Mouse (Mus musculus) midbrain, embryonic 15.5 days (tissue): ENCODE data around the gene Cdh8. TPM values are rescaled to one million over a fixed set of nuclear protein-coding genes. Genes with fewer than 3 reads are reported as not detected.
A peak's percentile ranks its signal among the peaks of the same experiment; 100 is the strongest.
"Not testable (repeated sequence)": the region's sequence is repeated elsewhere in the genome, so short reads cannot be mapped to it uniquely, and the experiment has no call there.

Experiments
- ATAC-seq: fragments of 200-750 bp; cut with Nextera tagmentation; replicated peaks from 2 replicates; pipeline ENCODE4 v1.8.0; 2017; ENCODE audit warnings: moderate TSS enrichment
- H3K27ac ChIP-seq: fragments of 300-500 bp; sonication (generic); 2 replicates; pipeline ENCODE4 v1.5.1; 2015; ENCODE audit warnings: mild to moderate bottlenecking, inconsistent platforms
- H3K27me3 ChIP-seq: fragments of 300-500 bp; sonication (generic); replicated peaks from 2 replicates; pipeline ENCODE4 v1.6.1; 2015; ENCODE audit warnings: inconsistent platforms
- H3K36me3 ChIP-seq: fragments of 300-500 bp; sonication (generic); replicated peaks from 2 replicates; pipeline ENCODE4 v1.6.1; 2015; ENCODE audit warnings: inconsistent platforms
- H3K4me1 ChIP-seq: fragments of 300-500 bp; sonication (generic); 2 replicates; pipeline ENCODE4 v1.6.1; 2015; ENCODE audit warnings: inconsistent platforms
- H3K4me2 ChIP-seq: fragments of 300-500 bp; sonication (generic); 2 replicates; pipeline ENCODE4 v1.6.1; 2015; ENCODE audit warnings: inconsistent platforms, mild to moderate bottlenecking, moderate library complexity
- H3K4me3 ChIP-seq: fragments of 300-500 bp; sonication (generic); 2 replicates; pipeline ENCODE4 v1.5.1; 2015; ENCODE audit warnings: mild to moderate bottlenecking, inconsistent platforms
- H3K9ac ChIP-seq: fragments of 300-500 bp; sonication (generic); 2 replicates; pipeline ENCODE4 v1.6.1; 2015; ENCODE audit warnings: mild to moderate bottlenecking, inconsistent platforms
- H3K9me3 ChIP-seq: fragments of 300-500 bp; sonication (generic); 2 replicates; pipeline ENCODE4 v1.6.1; 2016; ENCODE audit warnings: inconsistent platforms
- WGBS: fragments of 180-500 bp; shearing (Covaris S2); methylation state at CpG from one replicate; pipeline ENCODE4 v1.1.7; 2015; ENCODE audit warnings: mixed read lengths; 5-methylcytosine and 5-hydroxymethylcytosine counted together
- polyA plus RNA-seq: library from polyadenylated mRNA; unstranded; fragments of >200 nt; fragmentation: Nextera tagmentation; extraction: Ambion mirVana; gene quantifications from 2 replicates; pipeline ENCODE4 v1.2.1, GENCODE M21; 2015

Cdh8 gene
- polyA plus RNA-seq, 1 experiment from 2014 or later, result 68.4 TPM

DNA sequence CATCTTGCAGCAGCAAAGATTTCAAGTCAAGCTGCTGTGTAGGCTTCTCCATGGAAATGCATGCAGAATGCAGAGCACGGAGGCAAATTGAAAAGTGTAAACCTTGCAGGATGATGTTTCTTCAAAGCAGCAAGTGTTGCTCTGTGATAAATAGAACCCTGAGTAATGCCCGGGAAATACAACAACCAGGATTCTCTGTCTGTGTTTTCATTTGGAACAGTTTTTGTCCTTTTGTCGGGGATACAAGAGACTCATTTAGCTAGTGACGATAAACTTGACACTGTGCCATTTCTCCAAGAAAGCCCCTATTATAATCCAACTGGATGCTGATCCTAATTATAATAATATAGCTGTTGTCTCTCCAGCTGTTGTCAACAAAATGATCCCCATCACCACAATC lies 181.9 kb downstream of the Cdh8 start:
- no peak overlapping the region; the same call in 1 of the 2 replicates for H3K4me2 ChIP-seq
- no peak overlapping the region for H3K4me3 ChIP-seq
- WGBS, result 20% methylated on average over 4 of the region's 4 CpGs
- H3K4me1 ChIP-seq, result peaks cover 16% of the 10 kb centered on the region; the same call in 1 of the 2 replicates
- ATAC-seq, result peak; percentile 65; the same call in 1 of the 2 replicates
- no peaks in the 10 kb centered on the region for H3K9me3 ChIP-seq
- no peak overlapping the region for H3K9ac ChIP-seq
- H3K36me3 ChIP-seq, result no peaks in the 10 kb centered on the region
- no peaks in the 10 kb centered on the region for H3K27me3 ChIP-seq
- peak overlapping the region; percentile 9; the same call in 1 of the 2 replicates for H3K27ac ChIP-seq

DNA sequence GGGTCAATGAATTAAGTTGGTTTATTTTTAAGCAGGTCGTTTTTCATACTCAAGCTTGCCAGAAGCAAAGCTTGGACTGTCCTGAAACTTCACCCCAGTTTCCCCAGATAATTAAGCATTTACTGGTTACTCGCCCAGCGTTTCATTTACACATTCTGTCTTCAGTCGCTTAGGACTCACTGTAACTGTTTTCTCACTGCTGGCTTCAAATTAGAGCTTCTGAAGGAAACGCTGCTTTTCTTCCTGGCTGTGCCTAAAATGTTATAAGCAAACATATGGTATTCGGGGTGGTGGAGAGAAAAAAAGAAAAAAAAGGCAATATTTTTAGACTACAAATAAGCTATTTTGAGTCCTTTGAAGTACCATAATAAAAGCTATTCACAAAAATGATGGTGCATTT lies 192.6 kb downstream of the Cdh8 start:
- H3K9me3 ChIP-seq, result no peaks in the 10 kb centered on the region
- no peak for ATAC-seq
- H3K36me3 ChIP-seq, result no peaks in the 10 kb centered on the region
- no peaks in the 10 kb centered on the region for H3K27me3 ChIP-seq
- H3K4me1 ChIP-seq, result no peaks in the 10 kb centered on the region
- H3K4me2 ChIP-seq, result no peak overlapping the region
- no peak overlapping the region for H3K4me3 ChIP-seq
- no peak overlapping the region for H3K27ac ChIP-seq
- H3K9ac ChIP-seq, result no peak overlapping the region
- WGBS, result 69% methylated on average over 6 of the region's 6 CpGs

DNA sequence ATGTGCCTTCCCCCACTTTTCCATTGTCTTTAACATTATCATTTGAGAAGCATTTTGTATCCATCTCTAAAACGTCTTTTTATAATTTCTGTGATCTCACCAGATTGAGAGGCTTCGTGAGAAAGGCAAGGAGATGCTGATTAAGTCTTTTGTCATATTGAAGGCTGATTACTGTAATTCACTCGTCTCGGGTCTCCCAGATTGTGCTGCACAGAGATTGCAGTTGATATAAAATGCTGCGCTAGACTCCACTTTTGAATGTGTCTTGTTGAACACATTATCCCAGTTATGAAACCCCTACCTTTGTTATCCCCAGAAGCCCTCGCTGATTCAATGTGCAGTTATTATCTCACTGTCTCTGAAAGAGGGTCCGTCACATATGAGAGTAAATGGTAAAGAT lies 211.1 kb downstream of the Cdh8 start:
- ATAC-seq, result no peak
- Histone ChIP-seq H3K9me3 (no peaks in the 10 kb centered on the region), H3K9ac (no peak overlapping the region), H3K4me2 (no peak overlapping the region), H3K27me3 (no peaks in the 10 kb centered on the region), H3K4me1 (no peaks in the 10 kb centered on the region), H3K27ac (no peak overlapping the region), H3K4me3 (no peak overlapping the region), H3K36me3 (no peaks in the 10 kb centered on the region)
- WGBS, result 72% methylated on average over 7 of the region's 7 CpGs

DNA sequence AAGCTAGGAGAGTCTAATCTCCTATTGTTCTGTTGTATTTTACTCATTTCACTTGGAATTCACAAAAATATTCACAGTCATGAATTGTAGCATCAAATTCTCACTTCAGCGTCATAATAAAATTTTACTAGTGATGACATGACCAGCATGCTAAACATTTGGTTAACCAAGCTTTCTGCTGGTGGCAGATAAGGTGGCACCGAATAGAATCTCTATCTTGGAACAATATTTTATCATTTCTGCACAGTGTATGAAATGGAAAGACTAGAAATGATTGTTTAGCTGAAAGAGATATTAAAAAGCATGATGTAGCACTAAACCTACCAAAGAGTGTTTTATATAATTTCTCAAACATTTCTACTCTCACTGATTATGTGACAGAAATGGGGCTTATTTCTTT lies 225.6 kb downstream of the Cdh8 start:
- WGBS, result 83% methylated on average over 2 of the region's 2 CpGs
- no peaks in the 10 kb centered on the region for H3K36me3 ChIP-seq
- no peak for ATAC-seq
- H3K4me1 ChIP-seq, result no peaks in the 10 kb centered on the region
- H3K9ac ChIP-seq, result no peak overlapping the region
- H3K4me2 ChIP-seq, result no peak overlapping the region
- H3K9me3 ChIP-seq, result no peaks in the 10 kb centered on the region
- H3K27ac ChIP-seq, result no peak overlapping the region
- H3K4me3 ChIP-seq, result no peak overlapping the region
- H3K27me3 ChIP-seq, result no peaks in the 10 kb centered on the region

DNA sequence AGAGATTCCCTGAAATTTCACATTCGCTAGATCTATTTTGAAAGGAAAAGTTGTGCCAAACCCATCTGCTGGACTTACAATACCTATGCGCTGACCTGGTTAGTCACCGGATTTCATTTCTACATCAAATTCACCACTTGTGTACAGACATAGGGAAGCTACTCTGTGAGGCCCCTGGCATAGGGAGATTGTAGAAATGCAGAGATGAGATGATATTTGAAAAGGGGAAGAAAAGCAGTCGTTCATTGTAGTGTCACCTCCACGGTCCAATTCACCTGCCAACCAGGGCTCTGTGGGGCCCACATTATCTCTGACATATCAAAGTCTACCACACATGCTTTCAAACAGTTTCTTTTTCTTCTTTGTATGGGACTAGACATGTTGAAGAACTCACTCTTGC lies 229.4 kb downstream of the Cdh8 start:
- no peak for ATAC-seq
- no peak overlapping the region for H3K27ac ChIP-seq
- no peaks in the 10 kb centered on the region for H3K4me1 ChIP-seq
- no peaks in the 10 kb centered on the region for H3K9me3 ChIP-seq
- no peak overlapping the region for H3K4me2 ChIP-seq
- H3K4me3 ChIP-seq, result no peak overlapping the region
- H3K36me3 ChIP-seq, result no peaks in the 10 kb centered on the region
- no peaks in the 10 kb centered on the region for H3K27me3 ChIP-seq
- H3K9ac ChIP-seq, result no peak overlapping the region
- 89% methylated on average over 5 of the region's 5 CpGs for WGBS

DNA sequence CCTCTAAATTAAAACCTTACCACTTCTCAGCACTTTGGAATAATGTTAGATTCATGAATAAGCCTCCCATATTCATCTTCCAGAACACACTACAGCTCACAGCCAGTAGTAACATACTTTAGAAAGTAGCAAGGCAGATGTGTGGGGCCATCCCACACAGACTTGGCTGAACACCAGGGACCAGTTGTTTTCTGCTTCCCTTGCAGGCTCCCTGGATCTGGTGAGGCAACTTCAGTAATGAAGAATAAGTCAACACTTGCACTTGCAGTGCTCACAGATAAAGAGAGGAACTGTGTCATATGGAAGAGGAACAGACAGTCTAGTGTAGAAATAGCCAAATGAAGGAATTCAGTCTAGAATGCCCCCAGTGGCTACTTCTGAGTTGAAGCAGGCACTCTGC lies 232.1 kb downstream of the Cdh8 start:
- H3K27me3 ChIP-seq, result no peaks in the 10 kb centered on the region
- no peaks in the 10 kb centered on the region for H3K36me3 ChIP-seq
- no peak overlapping the region for H3K27ac ChIP-seq
- no peak overlapping the region for H3K4me2 ChIP-seq
- H3K4me3 ChIP-seq, result no peak overlapping the region
- ATAC-seq, result no peak
- H3K9ac ChIP-seq, result no peak overlapping the region
- H3K4me1 ChIP-seq, result no peaks in the 10 kb centered on the region
- H3K9me3 ChIP-seq, result no peaks in the 10 kb centered on the region

DNA sequence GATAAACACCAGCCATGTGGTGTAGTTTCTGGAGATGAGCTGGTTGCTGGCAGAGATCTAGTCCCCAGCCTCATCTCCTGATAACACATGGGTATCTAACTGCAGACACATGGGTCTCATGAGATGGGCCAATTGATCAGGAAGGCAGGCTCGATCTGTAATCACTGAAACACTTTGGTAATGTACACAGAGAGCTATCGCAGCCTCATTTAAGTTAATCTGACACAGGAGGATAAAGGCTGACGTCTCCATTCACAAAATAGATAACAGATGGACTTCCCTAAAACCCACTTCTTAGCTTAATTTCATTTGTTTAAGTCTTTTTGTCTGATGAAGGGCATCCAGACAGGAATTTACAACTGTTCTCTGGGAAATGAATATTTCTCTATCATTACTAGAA lies 249.3 kb downstream of the Cdh8 start:
- Histone ChIP-seq H3K4me2 (no peak overlapping the region), H3K27me3 (no peaks in the 10 kb centered on the region), H3K9me3 (no peaks in the 10 kb centered on the region), H3K4me1 (no peaks in the 10 kb centered on the region), H3K4me3 (no peak overlapping the region), H3K36me3 (no peaks in the 10 kb centered on the region), H3K27ac (no peak overlapping the region), H3K9ac (no peak overlapping the region)
- 46% methylated on average over 3 of the region's 3 CpGs for WGBS
- no peak for ATAC-seq

DNA sequence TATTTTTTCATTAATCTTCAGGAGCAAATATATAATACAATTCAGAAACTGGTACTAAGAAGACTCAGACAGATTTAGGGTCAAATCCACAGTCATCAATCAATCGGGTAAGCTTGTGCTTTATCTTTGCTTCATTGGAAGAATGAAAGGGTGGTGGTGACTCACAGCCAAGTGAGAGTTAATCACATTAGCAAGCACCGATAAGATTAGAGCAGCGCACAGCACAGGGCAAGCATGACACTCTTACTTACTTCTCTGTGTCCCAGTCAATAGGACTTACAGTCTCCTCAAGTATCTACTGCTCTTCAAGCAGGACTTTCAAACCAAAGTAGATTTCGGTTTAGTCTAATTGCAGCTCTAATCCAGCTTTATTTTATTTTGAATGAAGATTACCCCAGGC lies 254.6 kb downstream of the Cdh8 start:
- H3K4me1 ChIP-seq, result no peaks in the 10 kb centered on the region
- no peak overlapping the region for H3K4me2 ChIP-seq
- no peak for ATAC-seq
- H3K27me3 ChIP-seq, result no peaks in the 10 kb centered on the region
- H3K36me3 ChIP-seq, result no peaks in the 10 kb centered on the region
- no peak overlapping the region for H3K4me3 ChIP-seq
- WGBS, result 19% methylated on average over 4 of the region's 4 CpGs
- no peaks in the 10 kb centered on the region for H3K9me3 ChIP-seq
- no peak overlapping the region for H3K27ac ChIP-seq
- no peak overlapping the region for H3K9ac ChIP-seq

DNA sequence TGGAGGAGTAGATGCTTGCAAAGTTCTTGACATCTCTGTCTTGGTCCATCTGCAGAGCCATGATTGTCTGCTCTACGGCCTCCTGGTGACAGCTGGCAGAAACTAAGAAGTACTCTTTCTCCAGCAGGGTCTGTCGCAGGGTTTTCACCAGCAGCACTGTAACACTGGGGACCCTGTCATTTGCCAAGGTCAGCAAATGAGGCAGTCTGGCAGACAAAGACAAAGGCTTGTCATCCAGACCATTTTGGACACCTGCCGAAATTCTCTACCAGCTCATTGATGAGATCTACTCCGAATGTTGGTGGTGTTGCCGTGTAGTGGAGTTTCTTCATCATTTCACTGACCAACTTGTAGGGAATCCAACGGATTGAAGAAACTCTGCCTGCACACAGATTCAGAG lies 270.8 kb downstream of the Cdh8 start:
- Histone ChIP-seq H3K27me3 (no peaks in the 10 kb centered on the region), H3K4me2 (no peak overlapping the region), H3K4me3 (no peak overlapping the region), H3K36me3 (no peaks in the 10 kb centered on the region), H3K27ac (no peak overlapping the region), H3K9ac (no peak overlapping the region), H3K4me1 (no peaks in the 10 kb centered on the region), H3K9me3 (no peaks in the 10 kb centered on the region)
- 94% methylated on average over 6 of the region's 6 CpGs for WGBS
- no peak for ATAC-seq

DNA sequence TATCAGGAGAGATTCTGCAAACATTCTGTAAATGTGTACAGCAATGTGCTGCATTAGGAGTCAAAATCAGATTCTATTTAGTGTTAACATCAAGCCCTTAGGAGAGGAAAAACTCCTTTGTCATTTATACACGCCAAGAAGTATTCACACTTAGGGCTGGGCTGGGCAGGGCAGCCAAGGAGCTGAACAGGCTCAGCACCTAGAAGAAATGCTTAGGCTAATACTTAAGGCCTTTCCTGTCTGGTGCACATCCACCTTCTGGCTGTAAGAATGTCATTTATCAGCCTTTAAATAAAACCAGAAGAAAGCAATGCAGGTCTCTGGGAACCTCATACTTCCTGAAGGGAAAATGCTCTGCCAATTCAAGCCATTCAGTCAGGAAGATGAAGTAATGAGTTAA lies 271.5 kb downstream of the Cdh8 start:
- H3K27ac ChIP-seq, H3K9me3 ChIP-seq, H3K27me3 ChIP-seq, H3K4me2 ChIP-seq, H3K9ac ChIP-seq, ATAC-seq, H3K36me3 ChIP-seq, H3K4me3 ChIP-seq, H3K4me1 ChIP-seq: not testable (repeated sequence)
- 64% methylated on average over 1 of the region's 1 CpGs for WGBS

DNA sequence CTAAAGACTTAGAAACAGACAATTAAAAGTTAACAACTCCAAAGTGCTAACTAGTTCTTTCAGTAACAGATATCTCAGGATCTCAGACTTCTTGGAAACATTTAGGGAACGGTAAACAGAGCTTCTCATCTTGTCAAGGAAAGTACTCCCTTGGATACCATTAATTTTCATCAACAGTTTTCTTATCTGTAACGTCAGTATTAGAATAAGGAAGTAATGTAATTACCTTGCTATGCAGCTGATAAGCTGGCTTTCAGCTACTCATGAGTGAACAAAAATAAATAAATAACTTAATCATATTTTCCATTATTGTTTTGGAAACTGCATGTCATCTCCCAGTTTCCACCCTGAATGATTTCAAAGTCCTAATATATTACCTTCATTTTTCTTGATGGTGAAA lies 317.8 kb downstream of the Cdh8 start:
- Histone ChIP-seq H3K9ac (no peak overlapping the region), H3K4me3 (no peak overlapping the region), H3K4me2 (no peak overlapping the region), H3K27me3 (no peaks in the 10 kb centered on the region), H3K27ac (no peak overlapping the region), H3K4me1 (no peaks in the 10 kb centered on the region), H3K36me3 (no peaks in the 10 kb centered on the region), H3K9me3 (no peaks in the 10 kb centered on the region)
- 88% methylated on average over 2 of the region's 2 CpGs for WGBS
- no peak for ATAC-seq

DNA sequence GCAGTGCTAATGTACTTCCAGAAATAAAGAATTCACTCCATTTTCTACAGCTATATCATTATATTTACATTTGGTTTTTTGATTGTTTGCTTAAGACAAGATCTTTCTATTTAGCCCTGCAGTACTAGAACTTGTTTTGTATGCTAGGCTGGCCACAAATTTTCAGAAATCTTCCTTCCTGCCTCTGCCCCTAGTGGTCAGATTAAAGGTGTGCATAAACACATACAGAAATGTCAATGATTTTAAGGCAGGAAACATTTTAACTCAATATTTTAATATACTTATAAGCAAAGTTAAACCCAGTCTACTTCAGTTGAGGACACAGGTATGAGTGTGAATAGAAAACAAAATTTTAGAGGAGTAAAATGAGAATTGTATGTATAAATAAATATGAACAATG lies 364.9 kb downstream of the Cdh8 start:
- H3K9me3 ChIP-seq, result no peaks in the 10 kb centered on the region

DNA sequence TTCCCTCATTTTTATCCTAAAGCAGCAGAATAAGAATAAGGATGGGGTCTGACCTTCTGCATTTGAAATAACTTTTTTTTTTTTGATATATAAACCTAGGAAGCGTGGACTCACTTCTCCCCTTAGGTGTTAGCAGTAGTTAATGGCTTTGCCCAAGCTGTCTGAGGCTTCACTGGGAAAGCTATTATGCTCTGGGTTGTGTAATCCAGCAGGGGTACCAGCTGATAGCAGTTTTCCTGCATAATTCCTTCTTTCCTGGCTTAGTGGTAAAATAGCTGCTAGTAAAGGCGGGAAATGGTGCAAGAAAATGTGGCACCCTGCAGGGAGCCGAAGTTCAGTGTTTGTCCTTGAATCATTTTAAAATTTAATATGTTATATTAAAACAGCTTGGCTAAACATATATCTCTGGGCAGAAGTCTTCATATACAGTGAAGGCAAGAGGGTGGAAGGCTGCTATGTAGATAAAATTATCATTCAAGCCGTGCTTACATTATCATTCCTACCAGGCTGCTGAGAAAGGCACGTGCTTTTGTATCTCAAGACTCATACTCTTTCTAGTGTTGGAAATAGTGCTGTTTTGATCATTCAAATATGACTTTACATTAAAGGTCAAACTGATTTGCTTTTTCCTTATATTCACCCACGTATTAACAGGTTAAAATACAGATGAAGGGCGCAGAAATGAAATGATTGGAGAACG lies 367.5 kb downstream of the Cdh8 start:
- H3K27me3 ChIP-seq, result no peaks in the 10 kb centered on the region
- 0 out of 2 replicates have a peak, but pooled peaks cover 2% of the 10 kb centered on the region for H3K4me1 ChIP-seq
- H3K4me2 ChIP-seq, result no peak overlapping the region
- peak overlapping the region; percentile 13; the same call in 1 of the 2 replicates for H3K27ac ChIP-seq
- no peak overlapping the region for H3K4me3 ChIP-seq
- H3K36me3 ChIP-seq, result no peaks in the 10 kb centered on the region
- H3K9me3 ChIP-seq, result no peaks in the 10 kb centered on the region
- WGBS, result 63% methylated on average over 8 of the region's 8 CpGs
- ATAC-seq, result no peak; the same call in 1 of the 2 replicates
- no peak overlapping the region for H3K9ac ChIP-seq

More for the DNA sequence above, 364.9 kb downstream of the Cdh8 start:
- Histone ChIP-seq H3K36me3 (no peaks in the 10 kb centered on the region), H3K4me2 (no peak overlapping the region), H3K27ac (no peak overlapping the region), H3K4me1 (0 out of 2 replicates have a peak, but pooled peaks cover 2% of the 10 kb centered on the region), H3K27me3 (no peaks in the 10 kb centered on the region), H3K9ac (no peak overlapping the region), H3K4me3 (no peak overlapping the region)
- ATAC-seq, result no peak
